Mouse (Mus musculus): ENCODE measurements around the gene Ostm1. TPM values are rescaled to one million over a fixed set of nuclear protein-coding genes. Genes with fewer than 3 reads are reported as not detected.

Gene Ostm1
- polyA plus RNA-seq, 1 experiment, result 5.8 TPM

- no peak for TF ChIP-seq GATA1 (IDR thresholded peaks at IDR 0.05; ENCODE audit: low read length)
These were observed 4.0 kb upstream of the Ostm1 start for GRCm38 (mm10) chr10:42579475-42580130.

- TF ChIP-seq GATA1 (IDR thresholded peaks at IDR 0.05; ENCODE audit: low read length), result no peak
These were observed 3.3 kb upstream of the Ostm1 start for GRCm38 (mm10) chr10:42580131-42580950.

GRCm38 (mm10) chr10:42580951-42581277 lies 2.7 kb upstream of the Ostm1 start:
- no peak for TF ChIP-seq GATA1 (IDR thresholded peaks at IDR 0.05; ENCODE audit: low read length)

- no peak for TF ChIP-seq GATA1 (IDR thresholded peaks at IDR 0.05; ENCODE audit: low read length)
These were observed 1.7 kb upstream of the Ostm1 start for GRCm38 (mm10) chr10:42581694-42582565.

GRCm38 (mm10) chr10:42582566-42583110 lies 984 bp upstream of the Ostm1 start:
- no peak for TF ChIP-seq GATA1 (IDR thresholded peaks at IDR 0.05; ENCODE audit: low read length)

GRCm38 (mm10) chr10:42583902-42584435 lies 347 bp downstream of the Ostm1 start:
- TF ChIP-seq GATA1 (IDR thresholded peaks at IDR 0.05; ENCODE audit: low read length), result no peak

- no peak for TF ChIP-seq GATA1 (IDR thresholded peaks at IDR 0.05; ENCODE audit: low read length)
These were observed 888 bp downstream of the Ostm1 start for GRCm38 (mm10) chr10:42584436-42584983.

GRCm38 (mm10) chr10:42585156-42585555 lies 1.5 kb downstream of the Ostm1 start:
- no peak for TF ChIP-seq GATA1 (IDR thresholded peaks at IDR 0.05; ENCODE audit: low read length)

- no peak for TF ChIP-seq GATA1 (IDR thresholded peaks at IDR 0.05; ENCODE audit: low read length)
These were observed 2.1 kb downstream of the Ostm1 start for GRCm38 (mm10) chr10:42585596-42586305.

GRCm38 (mm10) chr10:42587961-42588750 lies 4.5 kb downstream of the Ostm1 start:
- no peak for TF ChIP-seq GATA1 (IDR thresholded peaks at IDR 0.05; ENCODE audit: low read length)

- TF ChIP-seq GATA1 (IDR thresholded peaks at IDR 0.05; ENCODE audit: low read length), result no peak
These were observed 5.9 kb downstream of the Ostm1 start for GRCm38 (mm10) chr10:42589505-42589904.

- TF ChIP-seq GATA1 (IDR thresholded peaks at IDR 0.05; ENCODE audit: low read length), result no peak
These were observed 6.9 kb downstream of the Ostm1 start for GRCm38 (mm10) chr10:42590261-42591184.
